Mouse (Mus musculus) heart, postnatal 0 days (tissue): Measurements from ENCODE around the gene Rfx2. TPM values are rescaled to one million over a fixed set of nuclear protein-coding genes. Genes with fewer than 3 reads are reported as not detected.

Source experiments
- ATAC-seq: fragments of 200-750 bp; cut with Nextera tagmentation; 2 replicates; pipeline ENCODE4 v1.8.0; 2017; ENCODE audit warnings: low read depth, moderate number of reproducible peaks, moderate library complexity; ENCODE audit not compliant: insufficient read depth
- DNase-seq: peaks from one replicate; pipeline ENCODE4 v3.0.0-alpha.2; 2016; ENCODE audit warnings: low spot score
- H3K27ac ChIP-seq: fragments of 300-500 bp; sonication (generic); 2 replicates; pipeline ENCODE4 v1.5.1; 2014; ENCODE audit warnings: low read depth, mild to moderate bottlenecking
- H3K27me3 ChIP-seq: fragments of 300-500 bp; sonication (generic); 2 replicates; pipeline ENCODE4 v1.6.1; 2014; ENCODE audit warnings: low read length, mixed read lengths; ENCODE audit not compliant: control insufficient read depth, insufficient read depth
- H3K36me3 ChIP-seq: fragments of 300-500 bp; sonication (generic); replicated peaks from 2 replicates; pipeline ENCODE4 v1.6.1; 2014; ENCODE audit warnings: low read length, mixed read lengths; ENCODE audit not compliant: control insufficient read depth, insufficient read depth
- H3K4me1 ChIP-seq: fragments of 300-500 bp; sonication (generic); 2 replicates; pipeline ENCODE4 v1.6.1; 2014; ENCODE audit warnings: antibody characterized with exemption; ENCODE audit not compliant: control insufficient read depth, insufficient read depth
- H3K4me2 ChIP-seq: fragments of 300-500 bp; sonication (generic); 2 replicates; pipeline ENCODE4 v1.6.1; 2014; ENCODE audit warnings: low read depth, mild to moderate bottlenecking, low read length, moderate library complexity
- H3K4me3 ChIP-seq: fragments of 300-500 bp; sonication (generic); 2 replicates; pipeline ENCODE4 v1.5.1; 2014; ENCODE audit warnings: low read depth, low read length
- H3K9ac ChIP-seq: fragments of 300-500 bp; sonication (generic); replicated peaks from 2 replicates; pipeline ENCODE4 v1.6.1; 2014; ENCODE audit warnings: low read depth, low read length, mixed read lengths
- H3K9me3 ChIP-seq: fragments of 300-500 bp; sonication (generic); replicated peaks from 2 replicates; pipeline ENCODE4 v1.6.1; 2016; ENCODE audit warnings: low read length; ENCODE audit not compliant: control insufficient read depth
- CTCF ChIP-seq: IDR thresholded peaks from 2 replicates; pipeline ENCODE4 v1.5.1; 2016; ENCODE audit warnings: antibody characterized with exemption, control low read depth, low read depth
- EP300 ChIP-seq: IDR thresholded peaks from 2 replicates; pipeline ENCODE4 v1.6.1; 2016; ENCODE audit warnings: antibody characterized with exemption, low read depth
- WGBS: fragments of 180-500 bp; shearing (Covaris S2); extraction: QIAGEN DNeasy Blood & Tissue Kit; methylation state at CpG from one replicate; pipeline ENCODE4 v1.1.7; 2014; 5-methylcytosine and 5-hydroxymethylcytosine counted together
- polyA plus RNA-seq: library from polyadenylated mRNA; unstranded; fragments of >200 nt; fragmentation: Nextera tagmentation; extraction: Ambion mirVana; gene quantifications from 2 replicates; pipeline ENCODE4 v1.2.1, GENCODE M21; 2015
- total RNA-seq: library from RNA; depleted of rRNA; stranded (reverse); fragments of >200 nt; gene quantifications from 2 replicates; pipeline ENCODE4 v1.2.3, GENCODE M21; 2014; ENCODE audit warnings: low replicate concordance

Rfx2 gene
- total and polyA plus RNA-seq, 2 experiments from 2014 or later: 3.5 to 17.9 TPM

DNA sequence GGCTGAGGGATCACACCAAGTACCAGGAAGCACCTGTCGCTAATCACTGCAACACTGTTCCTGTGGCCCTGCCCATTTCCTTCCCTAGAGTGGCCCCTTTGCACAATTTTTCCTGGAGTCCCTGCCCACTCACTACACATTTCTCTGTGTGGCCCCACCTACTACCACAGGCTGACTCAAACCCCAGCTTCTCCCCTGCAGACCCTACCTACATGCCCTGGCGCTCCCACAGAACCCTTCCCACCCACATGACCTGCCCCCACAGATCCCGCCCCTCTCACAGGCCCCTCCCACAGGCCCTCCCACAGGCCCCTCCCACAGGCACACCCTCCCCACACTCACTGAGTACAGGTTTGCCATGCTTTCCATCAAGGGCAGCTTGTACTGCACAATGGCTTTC lies 30.4 kb upstream of the Rfx2 start:
- Histone ChIP-seq H3K27ac (no peak overlapping the region), H3K4me2 (no peak overlapping the region), H3K4me3 (no peak overlapping the region), H3K9me3 (no peaks in the 10 kb centered on the region), H3K9ac (no peak overlapping the region), H3K4me1 (no peaks in the 10 kb centered on the region; the same call in 1 of the 2 replicates), H3K27me3 (no peaks in the 10 kb centered on the region), H3K36me3 (no peaks in the 10 kb centered on the region)
- no peak for DNase-seq
- TF ChIP-seq EP300 (no peak), CTCF (no peak)
- no peak; the same call in 1 of the 2 replicates for ATAC-seq
- 54% methylated on average over 2 of the region's 3 CpGs for WGBS

- TF ChIP-seq EP300 (no peak), CTCF (no peak)
- no peaks in the 10 kb centered on the region; the same call in 1 of the 2 replicates for H3K4me1 ChIP-seq
- WGBS: 20% methylated on average over 7 of the region's 7 CpGs
- no peaks in the 10 kb centered on the region for H3K36me3 ChIP-seq
- no peak overlapping the region for H3K9ac ChIP-seq
- no peaks in the 10 kb centered on the region for H3K9me3 ChIP-seq
- peak overlapping the region; percentile 75 for H3K27ac ChIP-seq
- H3K4me3 ChIP-seq: no peak overlapping the region
- peak; percentile 90 for ATAC-seq
- H3K27me3 ChIP-seq: no peaks in the 10 kb centered on the region
- peak; percentile 80 for DNase-seq
- peak overlapping the region; percentile 1; the same call in 1 of the 2 replicates for H3K4me2 ChIP-seq
These were observed 28.1 kb upstream of the Rfx2 start for GRCm38 (mm10) chr17:56858922-56859321.

DNA sequence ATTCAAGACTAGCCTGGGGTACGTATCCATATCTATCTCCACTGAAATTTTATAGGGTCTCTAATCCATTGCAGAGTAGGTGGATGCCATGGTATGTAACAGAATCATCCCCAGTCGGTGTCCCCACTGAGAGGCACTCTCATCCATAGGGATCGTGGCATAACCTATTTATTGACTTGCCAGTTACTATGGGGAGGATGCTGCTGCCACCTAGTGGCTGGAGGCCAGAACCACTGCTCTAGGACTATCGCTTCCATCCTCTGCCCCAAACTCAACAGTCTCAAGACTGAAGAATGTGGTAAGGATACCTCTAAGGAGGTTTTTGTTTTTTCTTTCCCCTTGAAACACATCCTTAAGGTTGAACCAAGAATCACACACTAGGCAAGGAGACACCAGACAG lies 27.4 kb upstream of the Rfx2 start:
- peak; percentile 40 for DNase-seq
- no peaks in the 10 kb centered on the region for H3K36me3 ChIP-seq
- no peaks in the 10 kb centered on the region for H3K9me3 ChIP-seq
- no peak overlapping the region for H3K4me3 ChIP-seq
- 60% methylated on average over 4 of the region's 4 CpGs for WGBS
- peak; percentile 24; the same call in 1 of the 2 replicates for ATAC-seq
- no peak for TF ChIP-seq EP300
- TF ChIP-seq CTCF: peak; percentile 76
- peak overlapping the region; percentile 75 for H3K27ac ChIP-seq
- H3K9ac ChIP-seq: no peak overlapping the region
- no peak overlapping the region for H3K4me2 ChIP-seq
- H3K27me3 ChIP-seq: no peaks in the 10 kb centered on the region
- no peaks in the 10 kb centered on the region; the same call in 1 of the 2 replicates for H3K4me1 ChIP-seq

- H3K27me3 ChIP-seq: no peaks in the 10 kb centered on the region
- no peak overlapping the region for H3K4me2 ChIP-seq
- DNase-seq (no peak), ATAC-seq (no peak)
- 75% methylated on average over 3 of the region's 3 CpGs for WGBS
- no peaks in the 10 kb centered on the region; the same call in 1 of the 2 replicates for H3K4me1 ChIP-seq
- H3K27ac ChIP-seq: no peak overlapping the region
- no peak overlapping the region for H3K9ac ChIP-seq
- no peaks in the 10 kb centered on the region for H3K9me3 ChIP-seq
- H3K36me3 ChIP-seq: no peaks in the 10 kb centered on the region
- no peak overlapping the region for H3K4me3 ChIP-seq
- TF ChIP-seq EP300: no peak
- TF ChIP-seq CTCF: no peak
These were observed 24.6 kb upstream of the Rfx2 start for GRCm38 (mm10) chr17:56855421-56855820.

DNA sequence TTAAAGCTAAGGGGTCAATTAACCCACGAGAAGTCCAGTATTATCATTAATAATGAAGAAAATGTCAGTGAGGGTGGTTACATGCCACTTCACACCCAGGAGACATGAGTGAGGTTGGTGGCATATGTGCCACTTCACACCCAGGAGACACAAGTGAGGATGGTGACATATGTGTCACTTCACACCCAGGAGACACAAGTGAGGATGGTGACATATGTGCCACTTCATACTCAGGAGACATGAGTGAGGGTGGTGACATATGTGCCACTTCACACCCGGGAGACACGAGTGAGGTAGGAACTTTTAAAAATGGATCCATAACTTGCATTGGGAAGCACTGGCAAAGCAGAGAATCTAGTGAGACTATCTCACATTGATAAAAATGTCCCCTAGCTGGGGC lies 20.4 kb upstream of the Rfx2 start:
- H3K27ac ChIP-seq: no peak overlapping the region
- no peak overlapping the region for H3K4me3 ChIP-seq
- TF ChIP-seq EP300 (no peak), CTCF (no peak)
- DNase-seq (no peak), ATAC-seq (no peak)
- WGBS: 47% methylated on average over 3 of the region's 3 CpGs
- no peaks in the 10 kb centered on the region for H3K9me3 ChIP-seq
- H3K4me2 ChIP-seq: no peak overlapping the region
- H3K9ac ChIP-seq: no peak overlapping the region
- no peaks in the 10 kb centered on the region for H3K4me1 ChIP-seq
- H3K27me3 ChIP-seq: no peaks in the 10 kb centered on the region
- no peaks in the 10 kb centered on the region for H3K36me3 ChIP-seq

- Histone ChIP-seq H3K27me3 (no peaks in the 10 kb centered on the region), H3K4me1 (no peaks in the 10 kb centered on the region), H3K9me3 (no peaks in the 10 kb centered on the region), H3K27ac (no peak overlapping the region), H3K9ac (no peak overlapping the region), H3K4me2 (no peak overlapping the region), H3K4me3 (no peak overlapping the region), H3K36me3 (no peaks in the 10 kb centered on the region)
- no peak for ATAC-seq
- no peak for DNase-seq
- TF ChIP-seq EP300: no peak
- no peak for TF ChIP-seq CTCF
- 80% methylated on average over 13 of the region's 13 CpGs for WGBS
These were observed 18.9 kb upstream of the Rfx2 start for GRCm38 (mm10) chr17:56849710-56850109.
